Comparison of ENCODE assay signal across 8 mouse cellular contexts in the genomic region with DNA sequence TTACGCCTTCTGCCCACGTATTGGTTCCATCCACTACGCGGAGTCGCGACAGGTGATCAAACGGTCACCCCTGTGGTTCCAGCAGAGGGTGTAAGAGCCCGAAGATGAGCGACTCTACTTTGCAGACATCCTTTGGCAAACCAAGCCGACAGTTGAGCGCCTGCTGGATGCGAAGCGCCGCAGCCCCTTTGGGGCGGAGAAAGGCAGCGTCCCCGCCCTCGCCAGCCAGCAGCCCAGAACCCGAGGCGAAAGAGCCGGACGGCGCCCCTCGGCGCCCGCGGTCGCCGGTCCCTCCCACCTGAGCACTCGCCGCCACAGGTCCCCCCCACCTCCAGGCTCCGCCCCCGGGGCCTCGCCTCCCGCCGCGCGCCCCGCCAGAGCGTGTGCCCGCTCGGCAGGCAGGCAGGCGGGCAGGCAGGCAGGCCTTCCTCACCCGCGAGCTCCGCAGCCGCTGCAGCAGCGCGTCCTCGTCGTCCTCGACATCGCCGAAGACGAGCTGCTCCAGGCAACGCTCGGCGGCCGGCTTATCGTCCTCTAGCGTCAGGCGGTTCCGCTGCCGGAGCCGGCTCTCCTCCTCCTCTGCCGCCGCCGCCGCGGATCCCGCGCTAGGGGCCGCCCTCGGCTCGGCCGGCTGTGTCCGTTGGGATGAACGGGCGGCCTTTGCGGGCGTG. TPM values are rescaled to one million over a fixed set of nuclear protein-coding genes. Genes with fewer than 3 reads are reported as not detected.
DNase-seq lines count a peak whose midpoint lies in the region; ATAC-seq and TF ChIP-seq lines count a peak whose summit lies in the region.

No protein-coding gene starts in this region.

- WGBS in embryonic facial prominence, embryonic 15.5 days: under 1% methylated on average over 73 of the region's 81 CpGs
- under 1% methylated on average over 72 of the region's 81 CpGs for WGBS in heart, embryonic 12.5 days
- WGBS in liver, embryonic 15.5 days (ENCODE audit: insufficient replicate concordance): under 1% methylated on average over 81 of the region's 81 CpGs
- WGBS in neural tube, embryonic 12.5 days: under 1% methylated on average over 81 of the region's 81 CpGs

- peak; percentile 84 for DNase-seq in CH12.LX (ENCODE audit: extremely low read depth)
- DNase-seq in kidney, postnatal 10 days: peak; percentile 78
- DNase-seq in thymus, adult 18-20 months: peak; percentile 64 to 68

- H3K4me2 ChIP-seq in CH12.LX (ENCODE audit: insufficient read depth, low read depth, poor library complexity, severe bottlenecking): peak overlapping the region; percentile 99
- H3K4me2 ChIP-seq in embryonic facial prominence, embryonic 15.5 days (replicated peaks): peak overlapping the region; percentile 80
- peak overlapping the region; percentile 78 for H3K4me2 ChIP-seq in heart, embryonic 12.5 days
- H3K4me2 ChIP-seq in liver, embryonic 15.5 days: peak overlapping the region; percentile 91
- peak overlapping the region; percentile 90 for H3K4me2 ChIP-seq in neural tube, embryonic 12.5 days (replicated peaks)

- H3K9ac ChIP-seq in CH12.LX (ENCODE audit: insufficient read depth, low read depth): peak overlapping the region; percentile 90
- H3K9ac ChIP-seq in embryonic facial prominence, embryonic 15.5 days: peak overlapping the region; percentile 96
- H3K9ac ChIP-seq in heart, embryonic 12.5 days: peak overlapping the region; percentile 83
- peak overlapping the region; percentile 85 for H3K9ac ChIP-seq in liver, embryonic 15.5 days
- H3K9ac ChIP-seq in neural tube, embryonic 12.5 days: peak overlapping the region; percentile 84

- dilution Hi-C loops in CH12.LX (cut with MboI; ENCODE audit: extremely low pct_ligation_motif_present, extremely low pct_unique_long_range_greater_than_20kb, low sequenced_read_pairs): no loop called here

- no peaks in the 10 kb centered on the region for H3K9me3 ChIP-seq in CH12.LX (replicated peaks; ENCODE audit: low read length)
- no peaks in the 10 kb centered on the region for H3K9me3 ChIP-seq in embryonic facial prominence, embryonic 15.5 days (replicated peaks)
- no peaks in the 10 kb centered on the region for H3K9me3 ChIP-seq in heart, embryonic 12.5 days (replicated peaks)
- no peaks in the 10 kb centered on the region for H3K9me3 ChIP-seq in liver, embryonic 15.5 days (replicated peaks)
- no peaks in the 10 kb centered on the region for H3K9me3 ChIP-seq in neural tube, embryonic 12.5 days

- peak overlapping the region; percentile 89 to 95 (median 89) for H3K4me3 ChIP-seq in CH12.LX (replicated peaks in 1 of 3; ENCODE audit: low read depth in 2 of 3, low read length in 2 of 3, poor library complexity in 1 of 3)
- peak overlapping the region; percentile 97 for H3K4me3 ChIP-seq in bone marrow macrophage, adult 2 months (ENCODE audit: insufficient read depth, low read length)
- peak overlapping the region; percentile 100 for H3K4me3 ChIP-seq in embryonic facial prominence, embryonic 15.5 days (replicated peaks)
- peak overlapping the region; percentile 93 for H3K4me3 ChIP-seq in heart, embryonic 12.5 days
- H3K4me3 ChIP-seq in liver, embryonic 15.5 days (replicated peaks): peak overlapping the region; percentile 98
- H3K4me3 ChIP-seq in neural tube, embryonic 12.5 days: peak overlapping the region; percentile 95

- peaks cover 67% of the 10 kb centered on the region for H3K79me2 ChIP-seq in CH12.LX (replicated peaks; ENCODE audit: control insufficient read depth, extremely low read depth, insufficient read depth, poor library complexity, severe bottlenecking)

- peaks cover 8 to 41% of the 10 kb centered on the region in 2 experiments for H3K4me1 ChIP-seq in CH12.LX (ENCODE audit: control insufficient read depth in 1 of 2, insufficient read depth in 2 of 2)
- peaks cover 3% of the 10 kb centered on the region for H3K4me1 ChIP-seq in bone marrow macrophage, adult 2 months (ENCODE audit: control insufficient read depth, insufficient read depth, low read length)
- H3K4me1 ChIP-seq in embryonic facial prominence, embryonic 15.5 days: peaks cover 30% of the 10 kb centered on the region
- peaks cover 29% of the 10 kb centered on the region for H3K4me1 ChIP-seq in heart, embryonic 12.5 days (replicated peaks)
- peaks cover 38% of the 10 kb centered on the region for H3K4me1 ChIP-seq in liver, embryonic 15.5 days (replicated peaks)
- peaks cover 36% of the 10 kb centered on the region for H3K4me1 ChIP-seq in neural tube, embryonic 12.5 days

- peak in 1 of 2 experiments; percentile 61; a peak in 2 of 4 replicates for TF ChIP-seq CTCF in CH12.LX (conservative IDR thresholded peaks at IDR 0.05 in 1 of 2, IDR thresholded peaks at IDR 0.05 in 1 of 2; ENCODE audit: low read depth in 2 of 2, low read length in 2 of 2)
- TF ChIP-seq CTCF in bone marrow macrophage, adult 2 months (IDR thresholded peaks at IDR 0.05; ENCODE audit: low read depth, low read length): no peak

- TF ChIP-seq RAD21 in CH12.LX (IDR thresholded peaks at IDR 0.05; ENCODE audit: low read depth, low read length): peak; percentile 51

- ATAC-seq in embryonic facial prominence, embryonic 15.5 days (ENCODE audit: insufficient number of reproducible peaks, low FRiP score, low TSS enrichment, low read depth): peak; percentile 66
- ATAC-seq in heart, embryonic 12.5 days (ENCODE audit: insufficient number of reproducible peaks, low FRiP score): peak; percentile 83
- peak; percentile 80 for ATAC-seq in liver, embryonic 15.5 days (ENCODE audit: insufficient read depth)
- peak; percentile 33 for ATAC-seq in neural tube, embryonic 12.5 days (ENCODE audit: low FRiP score, low read depth)

- H3K27ac ChIP-seq in CH12.LX (ENCODE audit: insufficient read depth, low read depth): peak overlapping the region; percentile 92
- peak overlapping the region; percentile 67 for H3K27ac ChIP-seq in bone marrow macrophage, adult 2 months (ENCODE audit: insufficient read depth, low read depth, low read length)
- peak overlapping the region; percentile 97 for H3K27ac ChIP-seq in embryonic facial prominence, embryonic 15.5 days (replicated peaks)
- H3K27ac ChIP-seq in heart, embryonic 12.5 days (ENCODE audit: poor library complexity, severe bottlenecking): peak overlapping the region; percentile 90
- peak overlapping the region; percentile 96 for H3K27ac ChIP-seq in liver, embryonic 15.5 days (replicated peaks)
- peak overlapping the region; percentile 82 for H3K27ac ChIP-seq in neural tube, embryonic 12.5 days

- peaks cover 16 to 51% of the 10 kb centered on the region in 2 experiments for H3K36me3 ChIP-seq in CH12.LX (replicated peaks in 1 of 2; ENCODE audit: control insufficient read depth in 1 of 2, insufficient read depth in 1 of 2, low read length in 1 of 2)
- peaks cover 9% of the 10 kb centered on the region for H3K36me3 ChIP-seq in embryonic facial prominence, embryonic 15.5 days
- H3K36me3 ChIP-seq in heart, embryonic 12.5 days: peaks cover 20% of the 10 kb centered on the region
- H3K36me3 ChIP-seq in liver, embryonic 15.5 days (replicated peaks): peaks cover 16% of the 10 kb centered on the region
- H3K36me3 ChIP-seq in neural tube, embryonic 12.5 days: peaks cover 4% of the 10 kb centered on the region; the same call in 1 of the 2 replicates

- no peaks in the 10 kb centered on the region for H3K27me3 ChIP-seq in CH12.LX (replicated peaks)
- no peaks in the 10 kb centered on the region for H3K27me3 ChIP-seq in embryonic facial prominence, embryonic 15.5 days
- no peaks in the 10 kb centered on the region for H3K27me3 ChIP-seq in heart, embryonic 12.5 days (replicated peaks)
- H3K27me3 ChIP-seq in liver, embryonic 15.5 days: no peaks in the 10 kb centered on the region
- H3K27me3 ChIP-seq in neural tube, embryonic 12.5 days (replicated peaks): no peaks in the 10 kb centered on the region

- no peak for TF ChIP-seq EP300 in CH12.LX (IDR thresholded peaks at IDR 0.05; ENCODE audit: low read length)

- TF ChIP-seq POLR2A in CH12.LX (IDR thresholded peaks at IDR 0.05; ENCODE audit: low read depth, low read length): peak; percentile 73; the same call in 1 of the 2 replicates
- no peak for TF ChIP-seq POLR2A in bone marrow macrophage, adult 2 months (IDR thresholded peaks at IDR 0.05; ENCODE audit: borderline replicate concordance, low read depth, low read length)

- in situ Hi-C loops in CH12.LX (cut with MboI; ENCODE audit: low pct_ligation_motif_present, low pct_unique_long_range_greater_than_20kb, low sequenced_read_pairs): no loop called here

TF ChIP-seq in CH12.LX, 34 proteins besides CTCF, POLR2A, EP300 and RAD21 (continues in another document):
- TF ChIP-seq IRF4 (IDR thresholded peaks at IDR 0.05; ENCODE audit: low read depth, low read length) (peak; percentile 48; the same call in 1 of the 2 replicates), HCFC1 (IDR thresholded peaks at IDR 0.05; ENCODE audit: low read depth, low read length) (no peak; the same call in 1 of the 2 replicates), MAX (IDR thresholded peaks at IDR 0.05; ENCODE audit: low read length) (0 out of 2 replicates have a peak, but pooled peaks have one; percentile 34), MEF2A (IDR thresholded peaks at IDR 0.05; ENCODE audit: borderline replicate concordance, low read depth, low read length) (no peak), RCOR1 (conservative IDR thresholded peaks at IDR 0.05; ENCODE audit: low read depth, low read length) (no peak; the same call in 1 of the 2 replicates), MAFK (IDR thresholded peaks at IDR 0.05; ENCODE audit: insufficient replicate concordance, low read length) (no peak)

RNA-seq across cellular contexts. Expression of gene Utp18, which starts 0.5 kb away (rescaled TPM):
- total RNA-seq in CH12.LX (2012; rRNA removed): 61.8 and 76.0 TPM in 2 replicates
- total RNA-seq in CH12.LX (2014; rRNA removed): 132 and 153 TPM in 2 replicates
- 93.9 and 117 TPM in 2 replicates for polyA plus RNA-seq in CH12.LX (2012; ENCODE audit: insufficient read length, low read depth)
- 10.3 and 10.5 TPM in 2 replicates for polyA plus RNA-seq in bone marrow macrophage, adult 2 months (2012; ENCODE audit: insufficient read depth, insufficient read length, missing spikeins)
- 24.2 and 27.8 TPM in 2 replicates for polyA plus RNA-seq in embryonic facial prominence, embryonic 15.5 days (2015; fragmentation: Nextera tagmentation; extraction: Ambion mirVana)
- polyA plus RNA-seq in heart, embryonic 12.5 days (2016; fragmentation: Nextera tagmentation; extraction: Ambion mirVana): 26.0 and 26.7 TPM in 2 replicates
- polyA plus RNA-seq in liver, embryonic 15.5 days (2015; fragmentation: Nextera tagmentation; extraction: Ambion mirVana): 12.5 and 13.3 TPM in 2 replicates
- polyA plus RNA-seq in neural tube, embryonic 12.5 days (2016; fragmentation: Nextera tagmentation; extraction: Ambion mirVana): 41.3 and 41.7 TPM in 2 replicates

RNA-seq across cellular contexts. Expression of gene Mbtd1, which starts 0.6 kb away (rescaled TPM):
- total RNA-seq in CH12.LX (2012; rRNA removed) (19.9 TPM in 2 replicates), CH12.LX (2014; rRNA removed) (20.5 and 21.5 TPM in 2 replicates)
- 46.5 and 50.1 TPM in 2 replicates for polyA plus RNA-seq in CH12.LX (2012; ENCODE audit: insufficient read length, low read depth)
- polyA plus RNA-seq in bone marrow macrophage, adult 2 months (2012; ENCODE audit: insufficient read depth, insufficient read length, missing spikeins): 25.9 and 34.1 TPM in 2 replicates
- 26.5 and 27.8 TPM in 2 replicates for polyA plus RNA-seq in embryonic facial prominence, embryonic 15.5 days (2015; fragmentation: Nextera tagmentation; extraction: Ambion mirVana)
- polyA plus RNA-seq in heart, embryonic 12.5 days (2016; fragmentation: Nextera tagmentation; extraction: Ambion mirVana): 24.7 and 26.6 TPM in 2 replicates
- 5.1 and 6.6 TPM in 2 replicates for polyA plus RNA-seq in liver, embryonic 15.5 days (2015; fragmentation: Nextera tagmentation; extraction: Ambion mirVana)
- 40.4 and 44.2 TPM in 2 replicates for polyA plus RNA-seq in neural tube, embryonic 12.5 days (2016; fragmentation: Nextera tagmentation; extraction: Ambion mirVana)

Comparison
In these comparisons a context has a peak if more than half of its experiments do, and no peak if none do; other contexts are left out.
1. Peak in every context shown above with its lines: DNase-seq, ATAC-seq, H3K4me3 ChIP-seq and H3K27ac ChIP-seq.
2. ATAC-seq: peak in every context shown above with its lines; median percentile 83 in heart, embryonic 12.5 days; 80 in liver, embryonic 15.5 days; 66 in embryonic facial prominence, embryonic 15.5 days; 33 in neural tube, embryonic 12.5 days.